Mouse (Mus musculus): ENCODE measurements around the gene Farsa. TPM values are rescaled to one million over a fixed set of nuclear protein-coding genes. Genes with fewer than 3 reads are reported as not detected.
"Not testable (repeated sequence)": the region's sequence is repeated elsewhere in the genome, so short reads cannot be mapped to it uniquely, and the experiment has no call there.

Farsa gene
- 10 to 100 TPM; 23.1 TPM for total RNA-seq (2021)

DNA sequence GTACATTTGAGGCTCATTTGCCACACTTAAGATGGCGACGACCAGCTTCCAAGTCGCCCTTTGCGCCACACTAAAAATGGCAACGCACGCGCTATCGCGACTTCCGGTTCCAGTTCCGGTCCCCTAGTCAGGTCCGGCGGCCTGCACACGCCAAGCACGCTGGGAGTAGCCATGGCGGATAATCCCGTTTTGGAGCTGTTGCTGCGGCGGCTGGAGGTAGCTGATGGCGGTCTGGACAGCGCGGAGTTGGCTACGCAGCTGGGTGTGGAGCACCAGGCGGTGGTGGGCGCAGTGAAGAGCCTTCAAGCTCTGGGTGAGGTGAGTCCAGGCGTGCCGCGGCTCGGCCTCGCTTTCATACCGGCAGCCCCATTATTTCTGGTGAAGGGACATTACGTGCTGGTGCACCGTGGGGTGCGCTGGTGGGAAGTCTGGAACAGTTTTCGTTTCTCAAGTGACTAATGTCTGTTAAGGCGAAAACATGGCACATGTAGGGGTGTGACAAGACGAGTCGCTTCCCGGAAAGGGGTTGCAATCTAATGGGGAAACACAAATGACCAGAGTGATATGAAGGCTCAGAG is at the start of gene Farsa:
Gene Farsa, plus strand, starts transcription at position 126 of the 578 bp plus-strand sequence.
- intact Hi-C loops (cut with DNase I) = loop anchor here (5.0 kb wide), 1 partner anchor 1765 kb away; the partner anchor contains the start of gene Lonp2
- peak; percentile 94 for DNase-seq

DNA sequence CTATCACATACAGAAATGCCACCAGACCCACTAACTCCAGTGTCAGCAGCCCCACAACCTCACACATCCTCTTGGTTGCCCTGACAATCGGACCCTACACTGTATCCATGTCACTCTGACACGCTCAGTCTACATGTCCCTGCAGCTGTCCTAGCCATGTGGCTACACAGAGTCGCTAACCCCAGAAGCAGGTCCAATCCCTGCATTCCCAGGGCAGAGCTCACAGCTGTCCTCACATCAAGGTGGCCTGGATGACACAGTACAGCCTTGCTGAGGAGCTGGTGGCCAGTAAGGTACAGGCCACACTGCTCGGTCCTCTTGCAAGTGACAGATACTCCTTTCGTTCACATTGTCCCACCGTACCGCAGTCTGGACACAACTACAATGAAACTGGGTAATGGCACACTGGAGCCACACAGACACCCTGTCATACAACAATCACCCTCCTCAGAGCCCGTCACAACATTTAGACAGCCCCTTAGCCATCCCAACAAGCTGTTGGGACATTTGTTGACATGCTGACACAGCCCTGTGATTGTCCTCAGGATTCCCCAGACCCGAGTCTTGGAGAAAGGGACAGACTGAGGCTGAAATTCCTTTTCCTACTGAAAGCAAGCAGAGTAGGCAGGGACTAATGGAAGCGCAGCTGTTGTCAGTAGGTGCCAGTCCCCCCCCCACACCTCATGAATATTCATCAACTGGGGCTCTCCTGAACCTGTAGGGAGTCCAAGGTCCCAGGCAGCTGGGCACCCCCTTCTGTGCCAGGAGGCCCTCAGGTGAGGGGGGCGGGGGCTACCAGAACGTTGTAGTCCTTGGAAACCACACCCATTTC is 47.5 kb upstream of the Farsa start:
- DNase-seq = no peak
- intact Hi-C loops (cut with DNase I) = no loop called here

DNA sequence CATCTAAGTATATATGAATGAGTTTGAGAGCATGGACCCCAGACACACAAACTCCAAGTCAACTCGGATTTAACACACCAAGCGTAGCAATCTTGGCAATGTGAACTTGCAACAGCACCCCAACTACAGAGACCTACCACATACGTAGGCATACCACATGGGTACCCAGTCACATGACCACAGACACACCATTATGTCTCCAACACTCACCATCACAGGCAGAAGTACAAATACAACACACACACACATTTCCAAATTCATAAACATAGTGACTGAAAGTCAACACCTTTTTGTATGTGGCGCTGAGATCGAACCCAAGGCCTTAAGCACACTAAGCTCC is 46.9 kb upstream of the Farsa start:
- intact Hi-C loops (cut with DNase I) = loop anchor here (5.0 kb wide), 1 partner anchor 448 kb away; no protein-coding TSS in a partner anchor
- DNase-seq = no peak

DNA sequence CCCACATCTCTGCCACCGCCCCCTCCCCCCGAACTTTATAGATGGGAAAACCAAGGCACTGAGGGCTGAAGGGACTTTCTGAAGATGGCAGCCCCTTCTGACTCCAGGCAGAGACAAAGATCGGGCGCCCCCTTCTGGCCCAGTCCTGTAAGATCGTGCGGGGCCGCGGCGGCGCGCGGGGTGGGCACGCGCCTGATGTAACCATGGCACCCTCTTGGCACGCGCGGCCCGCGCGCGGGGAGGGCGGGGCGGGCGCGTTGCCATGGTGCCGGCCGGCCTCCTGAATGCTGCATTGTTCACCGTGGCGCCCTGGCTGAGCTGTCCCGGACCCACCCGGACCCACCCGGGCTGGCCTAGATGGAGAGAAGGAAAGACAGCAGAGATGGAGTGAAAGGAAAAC is 45.9 kb upstream of the Farsa start:
- DNase-seq = peak; percentile 96
- intact Hi-C loops (cut with DNase I) = loop anchor here (1.0 to 5.0 kb wide), 2 partner anchors 74 to 449 kb away; no protein-coding TSS in a partner anchor

DNA sequence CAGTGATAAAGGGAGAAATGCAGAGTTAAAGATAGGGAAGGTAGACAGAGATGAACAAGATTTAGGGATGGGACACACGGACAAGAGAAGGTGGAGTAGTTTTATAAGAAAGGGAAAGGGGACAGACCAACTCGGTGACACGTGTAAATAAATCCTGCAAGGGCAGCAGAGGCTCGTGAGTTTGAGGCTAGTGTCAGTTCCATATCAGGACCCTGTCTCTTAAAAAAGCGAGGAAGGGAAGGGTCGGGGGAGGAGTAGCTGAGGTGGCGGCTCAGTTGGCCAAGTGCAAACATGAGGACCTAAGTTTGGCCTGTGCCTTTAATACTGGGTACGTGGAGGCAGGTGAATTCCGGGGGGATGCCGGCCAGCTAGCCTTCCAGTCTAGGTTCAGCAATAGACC is 45.5 kb upstream of the Farsa start:
- DNase-seq = no peak
- intact Hi-C loops (cut with DNase I) = loop anchor here (1.0 to 5.0 kb wide), 2 partner anchors 74 to 449 kb away; no protein-coding TSS in a partner anchor

DNA sequence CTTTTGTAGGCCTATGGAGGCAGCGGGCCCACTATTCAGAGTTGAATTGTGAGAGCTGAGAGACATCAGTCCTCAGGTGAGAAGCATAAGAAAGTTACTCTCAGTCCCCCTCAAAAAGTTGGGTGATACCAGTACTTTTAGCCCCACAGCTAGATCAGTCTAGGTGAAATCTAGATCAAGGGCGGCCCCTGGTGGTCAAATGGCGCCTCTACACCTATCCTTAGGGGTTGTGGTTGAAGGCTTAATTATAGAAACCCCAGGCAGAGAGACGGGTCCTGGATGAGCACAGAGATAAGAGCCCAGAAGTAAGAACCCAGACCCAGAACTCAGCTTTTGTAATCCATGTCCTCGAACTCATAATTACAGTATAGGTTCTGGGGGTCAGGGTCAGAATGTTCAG is 43.7 kb upstream of the Farsa start:
- DNase-seq = peak; percentile 82 to 91
- intact Hi-C loops (cut with DNase I) = loop anchor here (1.0 to 5.0 kb wide), 3 partner anchors 104 to 451 kb away; no protein-coding TSS in a partner anchor

DNA sequence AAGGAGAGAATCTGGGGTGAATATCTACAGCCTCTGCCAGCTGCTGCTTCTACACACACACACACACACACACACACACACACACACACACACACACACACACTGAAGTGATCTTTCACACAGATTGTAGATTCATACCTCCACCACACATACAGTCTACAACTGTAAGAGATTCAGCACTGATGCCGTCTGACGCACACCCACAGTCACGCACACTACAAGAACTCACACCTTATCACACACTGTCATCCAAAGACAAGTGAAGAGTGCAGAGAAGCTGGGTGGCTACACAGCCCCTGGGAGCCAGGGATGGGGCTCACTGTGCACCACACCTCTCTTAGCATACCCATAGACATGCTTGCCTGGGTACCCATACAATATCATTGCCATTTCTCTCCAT is 43.0 kb upstream of the Farsa start:
- no peak for DNase-seq
- intact Hi-C loops (cut with DNase I) = loop anchor here (1.0 to 5.0 kb wide), 4 partner anchors 105 to 452 kb away; no protein-coding TSS in a partner anchor

DNA sequence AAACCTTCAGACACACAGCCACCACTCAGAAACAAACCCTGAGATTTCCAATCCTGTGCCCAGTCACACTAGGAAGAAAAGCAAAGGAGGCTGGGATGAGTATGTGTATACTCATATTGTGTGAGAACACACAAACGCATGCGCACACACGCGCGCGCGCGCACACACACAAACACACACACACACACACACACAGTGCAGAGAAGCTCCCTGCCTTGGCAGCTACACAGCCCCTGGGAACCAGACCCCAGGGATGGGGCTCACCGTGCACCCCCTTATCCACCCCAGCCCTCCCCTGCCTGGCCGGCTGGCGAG is 42.6 kb upstream of the Farsa start:
- intact Hi-C loops (cut with DNase I) = loop anchor here (1.0 to 5.0 kb wide), 2 partner anchors 222 to 452 kb away; no protein-coding TSS in a partner anchor
- no peak for DNase-seq

DNA sequence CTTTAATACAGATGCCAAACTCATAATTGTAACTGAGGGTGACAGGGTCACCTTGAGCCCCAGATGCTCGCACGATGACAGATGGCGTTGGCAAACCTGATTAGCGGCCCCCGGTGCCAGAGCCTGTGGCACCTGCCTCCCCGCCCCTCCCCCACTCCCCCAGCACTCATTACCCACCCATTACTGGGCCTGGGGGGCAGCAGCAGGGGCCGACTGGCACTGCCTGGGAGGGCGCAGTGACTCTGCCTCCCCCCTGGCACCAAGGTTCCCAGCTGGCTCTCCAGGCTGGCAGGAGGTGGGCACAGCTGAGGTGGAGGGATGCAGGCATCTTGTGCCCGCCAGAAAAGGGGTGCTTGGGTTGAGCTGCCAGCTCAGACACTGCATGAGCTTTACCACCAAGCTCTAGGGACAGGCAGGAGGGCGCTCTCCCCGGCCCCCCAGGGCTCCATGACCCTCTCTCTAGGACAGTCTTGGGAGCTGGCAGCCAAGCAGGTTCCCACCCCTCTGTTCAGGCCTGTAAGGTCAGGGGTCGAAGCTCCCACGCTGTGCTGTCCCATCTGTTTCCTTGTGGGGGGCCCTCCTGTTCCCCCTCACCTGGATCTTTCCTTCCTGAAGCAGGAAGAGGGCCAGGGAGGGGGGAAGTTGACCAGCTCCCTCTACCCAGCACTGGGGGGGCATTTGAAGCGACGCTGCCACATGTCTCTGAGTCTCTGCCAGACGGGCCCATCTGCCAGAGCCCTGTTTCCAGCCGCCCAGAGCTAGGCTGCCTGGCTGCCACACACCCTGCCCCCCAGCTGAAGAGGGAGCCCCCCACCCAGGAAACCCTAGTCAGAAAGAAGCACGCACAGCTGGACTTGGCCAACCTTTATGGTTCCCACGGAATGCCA is 42.0 kb upstream of the Farsa start:
- DNase-seq = no peak
- intact Hi-C loops (cut with DNase I) = loop anchor here (1.0 to 5.0 kb wide), 2 partner anchors 222 to 452 kb away; no protein-coding TSS in a partner anchor

DNA sequence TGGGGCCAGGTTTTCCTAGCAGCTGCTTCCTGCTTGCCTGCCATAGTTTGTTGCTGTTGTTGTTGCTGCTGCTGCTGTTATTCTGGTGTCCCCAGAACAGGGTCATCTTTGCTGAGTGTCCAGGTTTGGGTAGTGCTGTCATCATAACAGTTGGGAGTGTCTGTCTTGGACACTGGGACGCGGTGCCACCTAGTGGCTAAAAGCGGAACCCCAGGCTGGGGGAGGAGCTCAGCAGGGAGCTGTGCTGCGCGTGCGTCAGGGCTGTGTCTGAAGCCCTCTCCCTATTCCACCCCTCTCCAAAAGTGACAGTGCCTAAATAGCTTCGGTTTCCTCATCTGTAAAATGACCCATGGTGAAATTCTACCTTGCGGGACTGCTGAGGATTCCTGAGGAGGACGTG is 41.2 kb upstream of the Farsa start:
- intact Hi-C loops (cut with DNase I) = no loop called here
- DNase-seq = peak; percentile 99 to 100

DNA sequence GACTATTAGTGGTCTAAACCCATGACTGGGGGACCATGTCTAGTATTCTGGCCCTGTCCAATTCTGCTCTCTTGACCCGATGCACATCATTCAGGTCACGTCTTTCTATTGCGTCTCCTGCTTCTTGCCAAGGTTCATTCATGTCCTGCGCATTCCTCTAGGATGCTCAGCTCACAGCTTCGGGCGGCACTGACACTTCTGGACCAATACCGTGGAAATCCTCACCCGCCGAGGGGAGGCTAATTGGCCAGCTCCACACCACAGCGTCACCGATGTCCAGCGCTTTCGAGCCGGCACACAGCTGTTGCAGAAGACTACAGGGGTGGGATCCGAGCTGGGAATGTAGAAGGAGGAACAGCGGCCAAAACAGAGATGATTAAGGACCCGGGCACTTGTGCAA is 40.7 kb upstream of the Farsa start:
- DNase-seq = no peak
- intact Hi-C loops (cut with DNase I) = no loop called here

DNA sequence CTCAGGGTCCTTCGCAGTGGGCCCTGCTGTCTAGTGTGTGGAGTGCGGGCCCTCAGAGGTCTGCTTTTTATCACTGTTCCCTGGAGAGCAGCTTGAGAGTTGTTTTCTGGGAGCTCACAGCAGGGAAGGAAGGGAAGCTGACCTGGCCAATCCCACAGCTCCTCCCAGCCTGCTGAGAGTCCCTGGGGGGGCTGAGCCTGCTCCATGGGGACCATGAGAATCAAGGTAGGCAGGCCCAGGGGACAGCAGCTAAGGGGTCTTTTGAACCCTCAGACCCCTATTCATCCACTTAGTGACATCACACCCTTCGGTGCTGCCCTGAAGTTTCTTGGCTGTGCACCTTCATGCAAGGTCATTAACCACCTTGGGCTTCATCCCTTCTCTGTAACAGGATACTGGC is 34.1 kb upstream of the Farsa start, which contains the start of gene Dand5:
Gene Dand5, minus strand, starts transcription at position 101 of the 400 bp plus-strand sequence.
- DNase-seq = no peak
- intact Hi-C loops (cut with DNase I) = no loop called here

DNA sequence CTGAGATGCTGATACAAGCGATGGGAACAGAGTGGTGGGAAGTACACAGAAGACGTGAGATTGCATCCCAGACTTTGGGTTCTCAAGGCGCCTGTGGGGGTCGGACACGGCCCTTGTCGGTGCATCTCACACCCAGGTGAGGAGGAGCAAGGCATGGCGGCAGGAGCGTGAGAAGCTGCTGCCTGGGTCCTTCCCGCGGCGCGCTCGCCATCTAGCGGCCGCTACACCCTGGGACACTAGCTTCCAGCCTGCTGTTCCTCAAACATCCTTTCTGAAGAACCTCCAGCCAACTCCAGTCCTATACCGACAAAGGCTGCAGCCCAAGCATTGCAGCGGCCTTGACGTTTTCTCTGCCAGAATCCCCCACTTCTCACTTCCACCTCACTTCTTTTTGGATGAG is 33.1 kb upstream of the Farsa start:
- DNase-seq = peak; percentile 46 to 63
- intact Hi-C loops (cut with DNase I) = no loop called here

DNA sequence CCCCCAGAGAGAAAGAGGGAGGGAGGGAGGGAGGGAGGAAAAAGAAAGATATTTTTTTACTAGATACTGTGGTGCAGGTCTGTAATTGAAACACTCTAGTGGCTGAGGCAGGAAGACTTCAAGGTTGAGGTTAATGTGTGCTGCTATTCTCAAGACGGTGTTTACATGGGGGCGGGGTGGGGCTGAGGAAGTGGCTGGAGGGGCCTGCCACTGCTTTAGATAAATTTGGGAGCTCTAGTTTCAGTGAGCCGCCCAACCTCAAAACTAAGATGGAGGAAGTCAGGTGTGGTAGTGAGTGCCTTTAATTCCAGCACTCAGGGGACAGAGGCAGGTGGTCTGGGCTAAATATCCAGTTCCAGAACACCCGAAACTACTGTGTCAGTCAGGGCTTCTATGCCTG is 31.2 kb upstream of the Farsa start:
- intact Hi-C loops (cut with DNase I) = no loop called here
- no peak for DNase-seq

DNA sequence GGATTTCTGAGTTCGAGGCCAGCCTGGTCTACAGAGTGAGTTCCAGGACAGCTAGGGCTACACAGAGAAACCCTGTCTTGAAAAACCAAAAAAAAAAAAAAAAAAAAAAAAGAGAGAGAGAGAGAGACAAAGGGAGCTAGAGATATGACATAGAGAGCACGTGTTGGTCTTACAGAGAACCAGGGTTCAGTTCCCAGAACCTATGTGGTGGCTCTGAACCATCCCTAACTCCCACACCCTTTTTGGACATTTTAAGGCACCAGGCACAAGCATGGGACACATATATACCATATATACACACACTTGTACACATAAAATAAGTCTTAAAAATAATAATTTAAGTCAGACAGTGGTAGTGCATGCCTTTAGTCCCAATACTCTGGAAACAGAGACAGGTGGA is 30.3 kb upstream of the Farsa start:
- intact Hi-C loops (cut with DNase I); DNase-seq: not testable (repeated sequence)

DNA sequence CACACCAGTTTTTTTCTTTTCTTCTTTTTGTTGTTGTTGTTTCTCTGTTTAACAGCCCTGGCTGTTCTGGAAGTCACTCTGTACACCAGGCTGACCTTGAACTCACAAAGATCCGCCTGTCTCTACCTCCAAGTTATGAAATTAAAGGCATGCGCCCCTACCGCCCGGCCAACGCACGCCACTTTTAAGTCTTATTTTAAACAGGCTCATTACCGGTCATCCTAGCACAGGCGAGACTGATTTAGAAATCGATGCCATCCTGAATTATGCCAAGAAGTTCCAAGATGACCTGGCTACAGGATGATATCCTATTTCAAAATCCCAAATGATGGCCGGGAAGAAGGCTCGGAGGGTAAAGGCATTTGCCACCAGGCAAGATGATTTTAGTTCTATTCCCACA is 25.3 kb upstream of the Farsa start, which contains the start of gene Gadd45gip1:
Gene Gadd45gip1, plus strand, starts transcription at position 33 of the 400 bp plus-strand sequence.
- DNase-seq = peak; percentile 28 to 43
- intact Hi-C loops (cut with DNase I) = no loop called here

DNA sequence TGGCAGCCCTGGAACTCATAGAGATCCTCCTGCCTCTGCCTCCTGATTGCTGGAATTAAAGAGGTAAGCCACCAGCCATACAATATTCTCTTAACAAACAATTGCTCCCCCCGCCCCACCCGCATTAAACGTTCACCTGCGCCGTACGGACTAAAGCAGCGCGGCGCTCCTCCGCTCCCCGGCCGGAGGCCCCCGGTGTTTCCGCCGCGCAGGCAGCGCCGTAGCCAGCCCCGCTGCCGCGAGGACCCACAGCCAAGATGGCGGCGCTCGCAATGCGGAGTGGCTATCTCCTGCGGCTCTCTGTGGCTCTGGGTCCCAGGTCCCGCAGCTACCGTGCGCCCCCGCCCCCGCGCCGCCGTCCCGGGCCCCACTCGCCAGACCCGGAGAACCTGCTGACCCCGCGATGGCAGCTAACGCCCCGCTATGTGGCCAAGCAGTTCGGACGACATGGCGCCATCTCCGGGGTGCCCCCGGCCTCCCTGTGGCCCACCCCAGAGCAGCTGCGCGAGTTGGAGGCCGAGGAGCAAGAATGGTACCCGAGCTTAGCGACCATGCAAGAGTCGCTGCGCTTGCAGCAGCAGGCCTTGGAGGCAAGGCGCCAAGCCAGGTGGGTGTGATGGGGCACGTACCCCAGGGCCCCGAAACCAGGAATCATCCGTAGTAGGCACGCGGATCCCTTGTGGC is 24.6 kb upstream of the Farsa start:
- DNase-seq = peak; percentile 83 to 88
- intact Hi-C loops (cut with DNase I) = no loop called here

DNA sequence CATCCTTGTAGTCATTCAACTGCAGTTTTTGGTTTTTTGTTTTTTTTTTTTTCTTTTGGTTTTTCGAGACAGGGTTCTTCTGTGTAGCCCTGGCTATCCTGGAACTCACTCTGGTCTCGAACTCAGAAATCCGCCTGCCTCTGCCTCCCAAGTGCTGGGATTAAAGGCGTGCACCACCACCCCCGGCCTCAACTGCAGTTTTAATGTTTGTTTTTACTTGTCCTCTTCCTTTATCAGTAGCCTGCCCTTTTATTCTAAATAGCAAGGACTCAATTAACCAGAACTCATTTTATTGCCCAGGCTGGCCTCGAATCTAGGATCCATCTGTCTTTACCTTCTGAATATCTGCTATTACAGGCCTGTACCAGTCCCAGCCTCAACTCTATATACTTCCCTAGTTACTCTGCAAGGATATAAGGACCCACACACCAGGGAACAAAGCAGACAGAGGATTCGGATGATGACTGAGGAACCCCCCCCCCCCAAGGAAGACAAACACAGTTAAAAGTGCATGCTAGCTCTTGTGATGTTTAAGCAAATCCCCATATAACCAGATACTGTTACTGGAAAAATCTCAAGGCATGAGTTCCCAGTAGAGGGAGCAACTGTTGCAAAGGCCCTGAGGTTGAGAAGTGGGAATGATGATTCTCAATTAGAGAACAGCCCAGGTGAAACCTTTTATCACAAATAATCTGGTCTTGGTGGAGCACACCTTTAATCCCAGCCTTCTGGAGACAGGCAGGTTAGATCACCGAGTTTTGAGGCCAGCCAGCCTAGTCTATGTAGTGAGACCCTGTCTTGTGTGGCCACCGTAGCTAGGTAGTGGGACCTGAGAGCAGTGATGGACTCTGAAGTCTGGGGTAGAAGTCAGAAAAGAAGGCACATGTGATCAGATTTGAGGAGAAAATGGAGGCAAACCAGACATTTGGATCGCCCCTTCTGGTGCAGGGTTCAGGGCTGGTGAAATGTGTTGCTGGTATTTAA is 23.7 kb upstream of the Farsa start:
- intact Hi-C loops (cut with DNase I) = no loop called here
- no peak for DNase-seq

Measured in heart, postnatal 36 days (tissue).